Mouse (Mus musculus): ENCODE data around the gene Rfk. TPM values are rescaled to one million over a fixed set of nuclear protein-coding genes. Genes with fewer than 3 reads are reported as not detected.

Gene Rfk
- polyA plus RNA-seq (2012; ENCODE audit: low replicate concordance): 29.9 and 65.5 TPM in 2 replicates

DNA sequence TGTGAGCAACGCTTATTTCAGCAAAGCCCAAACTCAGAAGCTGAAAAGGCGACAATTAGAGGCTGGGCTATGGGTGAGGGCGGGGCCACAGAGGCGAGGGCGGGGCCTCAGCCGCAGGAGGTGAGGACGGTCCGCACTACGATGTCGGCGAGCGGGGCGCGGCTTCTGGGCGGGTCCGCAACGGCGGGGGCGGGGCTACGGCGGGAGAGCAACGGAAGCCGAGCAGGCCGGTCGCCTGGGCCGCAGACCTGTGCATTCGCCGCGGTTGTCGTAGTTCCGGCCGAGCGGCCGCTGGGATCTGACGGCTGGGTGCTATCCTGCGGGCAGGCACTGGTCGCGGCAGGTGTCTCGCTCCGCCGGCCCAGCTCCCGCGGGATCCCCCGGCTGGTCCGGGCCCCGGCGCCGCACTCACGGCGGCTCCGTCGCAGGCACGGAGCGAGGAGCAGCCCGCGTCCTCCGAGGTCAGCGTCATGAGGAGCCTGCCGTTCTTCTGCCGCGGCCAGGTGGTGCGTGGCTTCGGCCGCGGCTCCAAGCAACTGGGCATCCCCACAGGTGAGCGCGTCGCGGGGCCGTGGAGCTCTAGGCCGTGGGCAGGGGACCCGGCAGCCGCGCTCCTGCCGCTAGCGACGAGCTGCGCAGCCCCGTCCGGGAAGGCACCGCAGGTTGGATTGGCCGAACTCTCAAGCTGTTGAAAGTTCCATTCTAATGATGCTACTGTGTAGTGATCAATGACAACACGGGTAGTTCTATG lies at the start of gene Rfk:
Rfk (plus strand) TSS at position 203 of the 751 bp plus-strand sequence.

DNA sequence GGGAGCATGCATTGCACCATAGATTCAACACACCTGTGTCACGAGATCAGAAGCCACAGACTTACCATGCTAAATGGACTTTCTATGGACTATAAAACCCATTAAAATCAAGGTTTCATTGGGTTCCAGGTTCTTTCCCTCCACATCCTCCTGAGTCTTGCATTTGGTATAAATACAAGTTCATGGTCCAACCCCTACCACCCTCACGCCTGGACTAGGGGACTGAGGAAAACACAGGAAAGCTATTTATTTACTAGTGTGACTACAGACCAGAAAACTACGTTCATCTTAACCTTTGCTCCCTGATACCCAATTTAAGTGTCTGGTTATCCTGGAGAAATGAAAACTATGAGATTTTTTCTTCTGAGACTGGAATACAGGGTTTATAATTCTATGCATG lies 21.1 kb upstream of the Rfk start, which contains the start of gene Gcnt1:
Gcnt1 (minus strand) TSS at position 144 of the 400 bp plus-strand sequence.

Other genes with a start within 250 kb of the Rfk start
- 1.2 and 2.1 TPM in 2 replicates for gene Gcnt1, start 21.2 kb upstream of the Rfk start, polyA plus RNA-seq (2012; ENCODE audit: low replicate concordance)